Mouse (Mus musculus) gastrocnemius, postnatal 4 days (tissue): ENCODE results near the gene Rbp4. TPM values are rescaled to one million over a fixed set of nuclear protein-coding genes. Genes with fewer than 3 reads are reported as not detected.
A peak's percentile ranks its signal among the peaks of the same experiment; 100 is the strongest.

Experiments
- DNase-seq, 2 experiments: peaks; one replicate each; pipeline ENCODE4 v3.0.0; 2021 to 2022; ENCODE audit warnings: low spot score in 2 of 2, mixed read lengths in 2 of 2
- total RNA-seq, 2 experiments: library from RNA; stranded (reverse); gene quantifications; 2 replicates each; pipeline ENCODE4 v1.2.3; 2021

Gene Rbp4
- total RNA-seq, 2 experiments from 2014 or later: 10.6 to 19.7 TPM

DNA sequence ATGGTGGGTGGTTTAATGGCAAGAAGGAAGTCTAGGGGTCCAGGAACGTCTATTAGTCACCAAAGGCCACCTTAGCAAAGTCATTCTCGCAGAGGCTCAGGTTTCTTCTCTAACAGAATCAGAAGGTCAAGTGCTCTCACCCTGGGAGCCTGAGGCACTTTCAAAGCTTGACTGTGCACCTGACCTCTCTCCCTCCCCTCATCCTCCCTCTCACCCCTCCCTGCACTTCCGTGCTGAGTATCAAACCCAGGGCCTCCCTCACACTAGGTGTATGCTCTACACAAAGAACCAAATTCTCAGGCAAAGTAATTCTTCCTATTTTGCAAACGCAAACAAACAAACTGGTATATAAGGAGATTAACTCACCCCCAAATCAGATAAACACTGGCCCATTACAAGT is 28.9 kb downstream of the Rbp4 start:
- DNase-seq: no peak

DNA sequence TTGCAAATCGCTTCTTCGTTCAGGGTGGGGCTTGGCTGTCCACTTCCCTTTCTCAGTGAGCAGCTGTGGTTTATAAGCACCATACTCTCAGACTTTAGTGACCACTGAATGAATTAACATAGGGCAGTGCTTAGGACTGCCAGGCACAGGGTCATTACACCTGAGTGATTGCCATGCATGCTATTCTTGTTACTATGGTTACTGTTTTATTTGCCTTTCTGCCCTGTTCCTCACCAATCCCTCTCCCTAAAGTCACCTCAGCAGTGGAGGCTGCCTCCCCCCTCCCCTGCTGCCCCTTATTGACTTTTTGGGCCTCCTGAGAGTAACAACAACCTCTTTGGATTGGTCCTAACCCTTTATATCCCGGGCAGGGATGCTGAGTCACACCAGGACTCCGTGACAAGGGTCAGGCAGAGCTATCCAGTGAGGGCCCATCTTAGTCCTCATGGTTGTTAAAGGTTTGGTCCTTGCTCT is 33.5 kb downstream of the Rbp4 start:
- no peak for DNase-seq

DNA sequence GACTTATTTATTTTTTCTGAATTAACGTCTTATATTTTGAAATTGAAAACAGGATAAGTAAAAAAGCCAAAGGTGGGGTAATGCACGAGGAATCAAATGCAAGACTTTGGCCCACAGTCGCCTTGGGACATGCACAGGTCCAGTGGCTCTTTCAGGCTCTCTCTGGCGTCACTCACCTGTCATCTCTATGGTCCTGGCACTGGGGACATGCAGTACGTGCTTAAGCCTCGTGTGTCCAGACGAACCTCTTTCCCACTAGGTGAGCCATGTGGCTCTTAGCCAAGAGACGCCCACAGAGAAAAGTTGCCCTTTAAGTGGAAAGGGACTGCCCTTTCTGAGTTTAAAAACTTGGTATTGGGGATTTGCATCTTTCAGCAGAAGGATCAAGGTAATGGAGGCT is 35.7 kb downstream of the Rbp4 start:
- no peak for DNase-seq

DNA sequence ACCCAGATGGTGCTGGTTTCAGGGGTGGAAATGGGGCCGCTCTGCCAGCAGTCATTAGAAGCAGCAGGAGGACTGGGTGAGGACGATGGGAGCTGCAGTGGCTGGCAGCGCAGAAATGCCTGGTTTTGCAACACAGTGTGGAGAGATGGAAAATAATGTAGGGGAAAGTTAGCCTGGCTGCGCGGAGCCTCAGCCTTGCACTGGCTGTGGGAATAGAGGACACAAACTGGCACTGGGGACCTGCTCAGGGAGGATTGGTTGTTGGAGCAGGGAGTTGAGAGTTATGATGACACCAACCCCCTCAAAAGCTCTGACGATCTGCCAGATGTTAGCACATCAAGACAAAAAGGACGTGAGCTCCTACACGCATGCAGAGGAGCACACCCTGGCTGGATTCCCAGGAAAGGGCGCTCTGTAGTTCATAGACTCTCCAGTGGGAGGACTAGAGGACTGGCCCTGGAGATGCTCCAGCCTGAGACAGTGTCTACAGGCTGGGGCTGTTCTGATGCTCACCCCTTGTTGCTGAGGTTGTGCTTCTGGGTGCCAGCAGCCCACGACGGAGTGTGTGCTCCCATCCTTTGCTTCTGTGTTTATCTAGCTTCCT is 38.0 kb downstream of the Rbp4 start:
- peak; percentile 37 to 64 for DNase-seq

DNA sequence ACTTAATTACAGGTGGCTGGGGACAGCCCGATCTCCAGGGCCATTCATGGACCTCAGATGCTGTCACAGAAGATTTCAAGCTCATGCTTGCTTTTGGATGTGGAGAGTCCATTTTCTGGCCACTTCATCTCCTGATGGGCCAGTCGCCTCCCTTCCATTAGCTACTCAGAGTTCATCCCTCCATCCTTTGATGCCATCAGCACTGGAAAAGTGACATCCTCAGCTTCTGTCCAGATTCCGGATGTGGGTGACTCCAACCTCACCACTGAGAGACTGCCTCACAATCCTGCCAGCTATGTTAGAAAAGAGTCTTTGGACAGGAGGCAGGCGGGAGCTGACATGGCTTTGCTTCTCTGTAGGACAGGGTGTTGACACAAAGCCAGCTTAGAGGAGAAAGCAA is 39.2 kb downstream of the Rbp4 start:
- no peak for DNase-seq

DNA sequence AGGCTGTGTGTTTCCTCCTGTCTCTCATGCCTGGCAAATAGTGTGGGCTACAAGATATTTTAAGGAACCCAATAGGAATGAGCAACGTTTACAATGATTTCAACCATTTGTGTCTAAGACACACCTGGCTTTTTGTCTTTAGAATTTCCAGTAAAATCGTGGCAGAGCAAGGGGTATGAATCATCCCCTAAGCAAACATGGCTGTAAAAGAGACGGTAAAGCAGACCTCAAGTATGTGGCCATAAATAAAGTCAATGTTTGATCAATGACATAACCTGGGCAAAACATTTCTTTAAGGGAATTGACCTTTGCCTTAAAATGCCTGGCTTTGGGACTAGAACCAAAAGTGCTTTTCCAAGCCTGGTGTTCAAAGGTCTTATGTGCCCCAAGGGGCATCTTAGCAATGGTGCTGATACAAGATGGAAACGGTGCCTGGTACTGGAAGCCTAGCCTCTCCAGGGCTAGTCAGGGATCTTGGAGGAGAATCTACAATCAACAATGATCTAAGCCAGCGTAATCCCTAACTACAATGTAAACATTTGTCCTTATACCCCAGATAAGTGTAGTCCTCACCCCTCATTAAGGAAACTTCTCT is 42.1 kb downstream of the Rbp4 start:
- DNase-seq: no peak

DNA sequence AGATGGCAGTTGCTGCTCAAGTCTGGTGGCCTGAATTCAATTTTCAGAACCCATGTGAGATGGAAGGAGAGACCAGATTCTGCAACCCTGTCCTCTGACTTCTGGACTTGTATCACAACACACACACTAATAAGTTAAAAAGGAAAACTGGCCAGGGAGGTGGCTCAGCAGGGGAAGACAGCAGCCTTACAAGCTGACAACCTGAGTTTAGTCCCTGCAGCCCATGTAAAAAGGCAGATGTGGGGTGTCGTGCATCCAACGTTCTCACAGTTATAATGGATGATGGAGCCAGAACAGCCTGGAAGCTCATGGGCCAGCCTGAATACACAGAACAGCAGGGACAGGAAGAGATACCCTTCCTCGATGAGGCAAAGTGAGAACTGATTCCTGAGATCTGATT is 43.7 kb downstream of the Rbp4 start:
- DNase-seq: no peak

DNA sequence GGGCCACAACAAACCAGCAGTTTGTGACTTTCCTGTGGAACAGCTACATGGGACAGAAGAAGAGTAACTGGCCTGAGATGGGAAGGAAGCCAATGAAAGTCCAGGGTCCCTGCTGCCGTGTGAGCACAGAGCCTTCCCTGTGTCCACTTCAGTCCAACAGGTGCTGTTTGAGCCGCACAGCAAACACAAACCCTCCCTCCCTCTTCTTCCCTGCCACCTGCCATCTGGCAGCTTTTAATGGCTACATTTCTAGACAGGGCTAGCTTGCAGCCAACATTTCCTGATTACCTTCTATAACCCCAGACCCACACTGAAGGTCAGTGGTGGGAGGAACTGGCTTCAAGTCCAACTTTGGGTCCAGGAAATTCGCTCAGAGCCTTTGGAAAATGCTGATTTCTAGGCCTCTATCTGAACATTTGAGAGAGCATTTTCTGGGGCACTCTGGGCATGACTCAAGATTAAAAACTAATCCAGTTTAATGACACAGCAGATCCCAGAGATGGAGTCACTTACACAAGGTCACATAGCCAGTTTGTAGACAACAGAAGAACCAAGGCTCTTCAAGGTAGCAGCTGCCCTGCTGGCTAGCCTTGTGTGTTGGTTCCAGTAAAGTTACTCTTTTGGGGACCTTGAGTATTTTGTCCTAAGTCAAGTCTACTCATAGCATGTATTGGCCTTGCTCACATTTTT is 47.1 kb downstream of the Rbp4 start:
- no peak for DNase-seq

DNA sequence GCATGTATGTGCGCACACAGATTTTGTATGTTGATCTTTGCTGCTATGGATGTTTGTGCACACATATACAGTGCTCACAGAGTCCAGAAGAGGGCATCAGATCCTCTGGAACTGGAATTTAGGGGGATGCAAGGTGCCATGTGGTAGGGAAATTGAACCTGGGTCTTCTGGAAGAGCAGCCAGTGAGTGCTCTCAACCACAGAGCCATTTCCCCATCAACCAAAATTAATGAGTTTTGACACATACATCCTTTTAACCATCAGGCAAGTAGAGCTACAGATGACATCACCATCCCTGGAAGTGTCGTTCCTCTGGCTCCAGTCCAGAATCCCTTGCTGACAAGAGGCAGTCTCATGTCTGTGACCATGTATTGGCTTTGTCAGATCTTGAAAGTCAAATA is 48.8 kb downstream of the Rbp4 start:
- DNase-seq: no peak

DNA sequence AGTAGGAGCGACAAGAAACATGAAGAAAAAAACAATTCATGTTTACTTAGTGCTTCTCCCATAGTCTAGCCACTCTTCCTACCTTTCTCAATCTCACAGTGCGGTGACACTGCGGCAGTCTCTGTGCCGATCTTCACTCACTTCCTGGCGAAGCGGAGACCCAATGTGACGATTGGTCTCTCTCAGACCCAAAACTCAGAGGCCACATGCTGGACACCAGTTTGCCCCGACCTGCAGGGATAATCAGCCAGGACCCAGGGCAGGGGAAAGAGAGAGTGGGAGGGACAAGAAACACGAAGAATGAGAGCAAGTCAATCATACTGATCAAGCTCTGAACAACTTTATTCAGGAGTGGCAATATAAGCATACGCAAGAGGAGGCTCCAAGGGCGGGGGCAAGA is 50.0 kb downstream of the Rbp4 start:
- DNase-seq: no peak

DNA sequence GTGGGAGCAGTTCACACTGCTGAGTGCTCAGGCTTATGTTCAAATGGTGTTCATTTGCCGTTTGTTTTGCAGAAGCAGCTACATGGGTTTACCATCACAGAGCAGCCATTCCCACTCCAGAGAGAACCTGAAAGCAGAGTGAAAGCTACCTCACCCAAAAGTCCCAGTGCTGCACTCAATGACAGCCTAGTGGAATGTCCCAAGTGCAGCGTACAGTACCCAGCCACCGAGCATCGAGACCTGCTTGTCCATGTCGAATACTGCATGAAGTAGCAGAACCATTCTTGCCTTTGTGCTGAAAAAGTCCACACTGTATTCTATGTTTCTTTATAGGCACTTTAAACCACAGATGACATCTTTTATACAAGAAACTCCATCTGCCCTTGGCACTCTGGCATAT is 51.9 kb downstream of the Rbp4 start:
- DNase-seq: no peak

Other genes with a start within 250 kb of the Rbp4 start
- 10 to 100 TPM; 20.7 to 21.8 TPM for gene Myof, start 81.7 kb downstream of the Rbp4 start, total RNA-seq
- 1 to 10 TPM; 7.0 to 8.1 TPM for gene Cep55, start 70.3 kb downstream of the Rbp4 start, total RNA-seq
- under 1 TPM in 1 of 2 experiments, not detected in 1; 0.31 TPM for gene Ffar4, start 28.2 kb downstream of the Rbp4 start, total RNA-seq
- not detected for gene Pde6c, start 7.5 kb upstream of the Rbp4 start, total RNA-seq
- gene Fra10ac1, start 98.9 kb upstream of the Rbp4 start, total RNA-seq: 10 to 100 TPM; 11.3 to 13.2 TPM
- gene Lgi1, start 139.3 kb upstream of the Rbp4 start, total RNA-seq: 1 to 10 TPM; 3.3 to 3.8 TPM